Mouse (Mus musculus): ENCODE data around the gene Gm49661.
A peak's percentile ranks its signal among the peaks of the same experiment; 100 is the strongest.

Gm49661 gene

DNA sequence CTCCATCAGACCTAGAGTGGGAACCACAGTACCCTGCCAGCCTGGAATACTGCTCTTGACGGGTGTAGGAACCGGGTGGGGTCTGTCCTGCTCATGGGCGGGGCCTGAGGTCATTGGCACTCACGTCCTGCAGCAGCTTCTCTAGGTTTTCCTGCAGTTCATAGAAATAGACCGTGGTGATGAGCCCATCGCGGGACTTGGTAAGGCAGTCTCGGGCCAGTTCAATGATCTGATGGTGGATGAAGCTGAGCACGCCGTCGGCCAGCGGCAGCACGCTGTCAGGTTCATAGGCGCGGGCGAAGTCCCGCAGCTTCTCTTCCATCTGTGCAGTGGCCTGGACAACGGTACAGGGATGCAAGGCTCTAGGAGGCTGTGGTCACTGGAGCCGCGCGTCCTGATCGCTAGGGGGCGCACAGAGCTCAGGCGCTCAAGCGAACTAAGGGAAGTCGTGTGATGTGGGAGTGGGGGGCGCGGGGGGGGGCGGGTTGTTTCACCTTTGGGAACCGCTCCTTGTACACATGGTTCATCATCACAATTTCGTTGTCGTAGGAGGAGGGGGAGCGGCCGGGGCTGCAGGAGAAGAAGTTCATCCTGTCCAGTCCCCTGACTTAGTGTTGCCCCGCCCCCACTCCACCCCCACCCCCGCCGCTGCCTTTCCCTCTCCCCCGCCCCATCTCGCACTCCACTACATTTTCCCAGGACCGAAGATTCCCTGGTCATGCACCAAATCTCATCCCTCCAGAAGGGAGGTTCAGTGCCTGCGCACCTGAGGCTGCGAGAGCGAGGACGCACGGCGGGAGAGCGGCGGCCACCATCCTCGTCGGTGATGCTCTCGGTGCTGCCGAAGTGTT, 40.6 kb downstream of the Gm49661 start:
- peak; percentile 85 for DNase-seq

- no peak for DNase-seq
These were observed 41.7 kb downstream of the Gm49661 start for GRCm38 (mm10) chr8:84927513-84927912.

- no peak for DNase-seq
These were observed 43.7 kb downstream of the Gm49661 start for GRCm38 (mm10) chr8:84925557-84925956.

DNA sequence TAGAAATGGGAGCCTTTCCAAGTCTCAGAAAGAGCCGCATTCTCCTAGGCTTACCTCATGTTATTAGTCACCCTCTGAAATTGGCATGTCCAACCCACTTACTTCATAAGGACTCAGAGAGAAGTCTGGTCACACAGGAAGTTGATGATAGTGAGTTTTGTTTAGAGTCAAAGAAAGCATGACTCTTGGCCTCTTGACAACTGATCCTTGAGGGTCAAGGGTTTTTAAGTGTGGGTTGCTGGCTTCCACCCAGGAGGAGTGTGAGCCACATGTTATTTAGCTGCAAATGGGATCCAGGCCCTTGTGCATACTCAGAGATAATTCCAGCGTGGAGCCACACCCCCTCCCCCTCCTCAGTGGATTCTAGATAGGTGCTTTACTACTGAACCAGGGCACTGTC, 47.6 kb downstream of the Gm49661 start:
- DNase-seq, result no peak

GRCm38 (mm10) chr8:84918646-84919045, 50.6 kb downstream of the Gm49661 start:
- DNase-seq, result no peak

DNA sequence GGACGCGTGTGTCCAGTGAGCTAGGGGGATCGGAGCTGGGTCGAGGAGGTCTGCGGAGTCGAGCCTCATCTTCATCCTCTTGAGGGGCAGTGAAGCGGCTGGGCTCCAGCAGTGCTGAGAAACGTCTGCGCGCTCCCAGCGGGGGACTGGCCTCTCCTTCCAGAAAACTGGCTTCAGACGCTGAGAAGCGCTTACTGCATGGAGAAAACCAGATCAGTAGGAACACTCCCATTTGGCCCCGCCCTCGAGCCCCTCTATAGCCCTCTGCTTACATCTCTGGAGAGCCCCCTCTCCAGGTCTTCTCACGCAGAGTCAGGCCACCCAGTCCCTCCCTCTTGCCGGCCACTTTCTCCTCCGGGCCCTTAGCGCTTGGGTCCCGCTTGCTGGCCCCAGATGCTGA, 51.5 kb downstream of the Gm49661 start:
- DNase-seq, result no peak

Measured in kidney, postnatal 10 days (tissue).